Mouse (Mus musculus) cerebellum, adult 2 months (tissue): Measurements from ENCODE around the gene Trir.

ENCODE experiments used
- CTCF ChIP-seq: fragments of 200-500 bp; IDR thresholded peaks from 2 replicates; pipeline ENCODE4 v1.5.1; 2011; ENCODE audit warnings: low read depth, mild to moderate bottlenecking, control low read depth, low read length, moderate library complexity, borderline replicate concordance; ENCODE audit not compliant: insufficient read depth
- POLR2A ChIP-seq: fragments of 200-500 bp; IDR thresholded peaks from 2 replicates; pipeline ENCODE4 v1.6.1; 2011; ENCODE audit warnings: low read length, control low read depth, borderline replicate concordance; ENCODE audit not compliant: insufficient read depth

DNA sequence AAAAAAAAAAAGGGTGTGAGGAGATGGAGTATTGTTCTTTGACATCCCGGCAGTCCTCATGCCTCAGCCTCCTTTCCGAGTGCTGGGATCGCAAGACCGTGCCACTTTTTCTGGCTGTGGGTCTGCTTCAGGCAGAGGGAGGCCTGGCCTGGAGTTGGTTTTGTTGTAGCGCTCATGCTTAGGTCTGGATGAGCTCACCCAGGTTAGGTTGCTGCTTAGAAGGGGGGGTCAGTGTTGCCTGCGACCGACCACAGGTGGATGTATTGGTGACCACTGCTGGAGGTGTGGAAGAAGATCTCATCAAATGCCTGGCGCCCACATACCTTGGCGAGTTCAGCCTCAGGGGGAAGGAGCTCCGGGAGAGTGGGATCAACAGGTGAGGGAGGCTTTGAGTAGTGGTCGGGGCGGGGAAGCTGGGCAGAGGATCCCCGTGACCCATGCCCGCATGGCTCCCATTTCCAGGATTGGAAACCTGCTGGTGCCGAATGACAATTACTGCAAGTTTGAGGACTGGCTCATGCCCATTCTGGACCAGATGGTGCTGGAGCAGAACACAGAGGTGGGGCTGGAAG is 46.5 kb downstream of the Trir start:
- no peak for TF ChIP-seq POLR2A
- TF ChIP-seq CTCF, result no peak
